Mouse (Mus musculus) stomach, postnatal 0 days (tissue): ENCODE measurements around the gene Ctdnep1.
A peak's percentile ranks its signal among the peaks of the same experiment; 100 is the strongest.

Experiments
- CTCF ChIP-seq: IDR thresholded peaks from 2 replicates; pipeline ENCODE4 v1.5.1; 2016; ENCODE audit warnings: antibody characterized with exemption, low read depth, mild to moderate bottlenecking, moderate library complexity
- EP300 ChIP-seq: optimal IDR thresholded peaks from 2 replicates; pipeline ENCODE3; 2016; ENCODE audit warnings: antibody characterized with exemption

- TF ChIP-seq CTCF (peak; percentile 46), EP300 (no peak)
Measured at GRCm38 (mm10) chr11:69932254-69932653, 48.7 kb upstream of the Ctdnep1 start.
